Mouse (Mus musculus) frontal cortex, postnatal 25 days (tissue): Measurements from ENCODE around the gene Nkd2.

Experiments used
- DNase-seq, 2 experiments: peaks; one replicate each; pipeline ENCODE4 v3.0.0; 2022; ENCODE audit warnings: low spot score in 2 of 2

The Nkd2 gene

DNA sequence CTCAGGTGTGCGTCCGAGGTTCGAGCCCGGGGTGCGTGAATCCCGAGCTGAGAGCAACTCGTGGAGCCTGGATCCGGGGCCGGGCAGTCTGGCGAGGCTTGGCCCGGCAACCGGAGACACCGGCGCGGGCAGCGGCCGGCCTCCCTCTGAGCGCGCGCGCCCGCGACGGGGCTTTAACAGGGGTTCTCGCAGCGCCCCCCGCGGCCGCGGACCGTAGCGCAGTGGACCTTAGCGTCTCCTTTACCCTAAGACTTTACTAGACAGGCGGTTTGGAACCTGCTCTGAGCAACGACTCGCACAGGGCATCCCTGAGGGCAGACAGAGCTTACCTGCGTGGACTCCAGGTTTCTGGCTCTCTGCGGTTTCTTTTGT, at the start of gene Nkd2:
TSS of gene Nkd2 (minus strand) at position 167 of the 372 bp plus-strand sequence.
- peak; percentile 61 to 72 for DNase-seq

DNA sequence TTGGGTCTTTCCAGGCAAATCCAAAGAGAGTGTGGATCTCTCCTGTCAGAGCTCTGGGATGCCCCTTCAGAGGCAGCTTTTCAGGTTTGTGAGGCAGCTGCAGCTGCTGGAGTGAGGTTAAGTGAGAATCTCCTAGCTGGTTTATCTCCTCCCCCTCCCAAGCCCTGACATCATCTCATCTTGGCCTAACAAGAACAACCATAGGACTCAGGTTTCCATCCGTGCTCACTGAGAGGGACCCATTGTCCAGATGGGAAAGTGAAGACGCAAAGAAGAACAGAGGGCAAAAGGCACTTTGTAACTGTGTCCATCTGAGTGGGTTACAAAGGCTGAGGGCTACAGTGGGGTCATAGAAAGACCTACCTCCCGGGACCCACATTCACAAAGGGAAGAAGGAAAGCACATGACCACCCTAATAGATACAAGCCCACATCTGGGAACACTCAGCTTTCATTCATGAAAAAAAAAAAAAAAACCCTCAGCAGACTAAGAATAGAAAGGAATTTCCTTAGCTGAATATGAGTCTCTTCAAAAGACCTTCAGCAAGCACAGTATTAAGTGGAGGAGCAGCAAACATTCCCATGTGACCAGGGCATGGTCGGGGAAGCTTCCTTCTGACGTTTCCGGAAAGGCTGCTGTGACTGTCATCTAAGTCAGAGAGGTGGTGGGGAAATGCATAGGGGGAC, 45.2 kb upstream of the Nkd2 start:
- no peak for DNase-seq

DNA sequence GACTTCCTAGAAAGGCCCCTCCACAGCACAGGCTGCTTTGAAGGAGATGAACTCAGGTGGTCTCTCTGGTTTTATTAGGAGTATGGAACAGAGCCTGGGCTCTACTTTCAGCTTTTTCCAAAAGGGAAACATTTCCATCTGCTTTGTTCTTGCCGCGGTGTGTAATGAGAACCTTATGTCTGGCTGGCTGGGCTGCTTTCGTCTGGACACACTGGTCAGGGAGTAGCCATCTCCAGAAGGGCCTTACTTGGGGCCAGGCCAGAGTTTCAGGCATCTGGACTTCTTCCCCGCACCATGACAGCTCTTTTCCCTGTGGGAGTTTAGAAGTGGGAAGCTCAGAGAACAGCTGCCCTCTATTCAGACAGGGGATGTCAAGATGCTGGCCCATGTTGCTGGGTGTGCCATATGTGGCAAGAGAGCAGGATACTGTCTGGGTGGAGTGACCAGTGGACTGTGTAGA, 40.0 kb upstream of the Nkd2 start:
- no peak for DNase-seq

DNA sequence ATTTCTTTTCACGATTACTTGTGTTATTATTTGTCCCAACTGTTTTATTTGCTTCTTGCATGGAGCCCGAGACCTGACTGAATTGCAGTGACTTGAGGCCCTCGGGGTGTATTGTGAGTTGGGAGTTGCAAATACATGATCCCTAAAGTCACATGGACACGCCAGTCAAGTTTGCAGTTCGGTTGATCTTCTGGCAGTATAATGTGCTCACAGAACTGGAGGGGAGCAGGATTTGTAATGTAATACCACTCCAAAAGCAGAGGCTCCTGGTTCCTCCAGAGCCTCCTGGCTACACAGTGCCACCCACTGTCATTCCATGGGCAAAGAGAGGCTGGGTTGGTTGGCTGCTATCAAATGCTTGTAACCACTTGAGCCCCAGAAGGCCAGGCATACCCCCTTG, 39.2 kb upstream of the Nkd2 start:
- no peak for DNase-seq

DNA sequence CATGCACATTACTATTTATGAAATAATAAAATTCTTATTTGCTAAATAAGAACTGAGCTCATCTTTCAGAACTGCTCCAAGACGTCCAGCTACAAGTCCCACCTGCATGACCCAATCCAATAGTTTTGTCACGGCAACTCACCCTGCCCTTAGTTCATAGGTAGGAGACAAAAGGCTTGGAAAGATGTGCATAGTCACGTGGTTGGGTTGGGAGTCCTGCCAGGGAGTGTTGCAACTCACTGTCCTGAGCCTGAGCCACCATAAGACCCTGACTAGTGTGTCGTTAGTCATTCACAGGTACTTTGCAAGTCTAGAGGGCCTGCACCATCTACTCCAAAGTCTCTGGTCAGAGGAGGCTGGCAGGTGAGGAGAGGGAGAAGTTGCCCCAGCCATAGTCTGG, 38.6 kb upstream of the Nkd2 start:
- DNase-seq, result no peak

DNA sequence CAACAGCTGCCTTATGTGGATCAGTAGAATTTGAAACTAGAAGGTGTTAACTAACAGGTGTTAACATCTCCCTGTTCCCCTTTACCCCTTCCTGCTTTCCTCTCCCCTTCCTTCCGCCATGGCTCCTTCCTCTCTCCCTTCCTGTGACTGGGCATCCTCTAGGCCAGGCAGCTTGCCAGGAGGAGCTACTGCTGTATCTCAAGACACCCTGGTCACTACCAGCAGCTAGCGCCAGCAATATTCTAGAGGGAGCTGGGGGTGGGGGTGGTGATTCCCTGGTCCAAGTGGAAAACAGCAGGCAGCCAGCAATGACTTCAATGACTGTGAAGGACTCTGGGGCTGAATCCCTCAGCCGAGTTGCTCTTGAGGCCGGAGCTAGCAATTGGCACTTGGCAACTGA, 38.2 kb upstream of the Nkd2 start:
- DNase-seq, result no peak

DNA sequence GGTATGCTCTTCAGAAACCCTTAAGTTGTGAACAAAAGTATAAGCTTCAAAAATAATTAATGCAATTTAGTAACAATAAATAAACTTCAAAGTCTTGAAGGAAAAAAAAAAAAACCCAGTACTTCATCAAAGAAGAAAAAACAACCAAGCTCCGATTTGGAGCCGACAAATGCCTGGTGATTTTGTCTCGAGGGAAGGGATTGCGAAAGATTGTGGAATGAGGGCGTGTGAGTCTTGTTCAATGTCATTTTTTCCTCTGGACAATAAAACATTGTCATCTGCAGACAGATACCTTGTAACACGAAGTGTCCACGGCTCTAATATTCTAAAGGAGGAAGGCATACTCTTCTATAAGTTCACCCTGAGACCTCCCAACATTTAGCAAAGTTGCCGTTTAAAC, 33.9 kb upstream of the Nkd2 start:
- no peak for DNase-seq

DNA sequence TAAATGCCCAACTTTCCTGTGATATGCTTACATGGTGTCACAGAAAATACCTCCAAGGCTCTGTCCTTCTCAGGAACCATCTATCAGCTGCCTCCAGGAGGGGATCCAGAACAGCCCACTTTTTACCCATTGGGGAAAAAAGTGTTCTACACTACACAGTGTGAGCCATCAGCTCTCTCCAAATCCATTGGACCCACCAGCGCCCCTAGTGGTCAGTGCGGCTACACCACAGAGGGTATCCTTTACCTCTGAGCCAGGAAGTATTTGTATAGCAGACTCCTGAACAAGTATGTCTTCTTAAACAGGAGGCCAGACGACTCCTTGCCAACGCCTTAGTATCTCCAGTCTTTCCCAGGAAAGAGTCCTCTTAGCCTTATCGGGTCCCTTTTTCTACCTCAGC, 32.4 kb upstream of the Nkd2 start:
- DNase-seq, result peak in 1 of 2 experiments; percentile 9

DNA sequence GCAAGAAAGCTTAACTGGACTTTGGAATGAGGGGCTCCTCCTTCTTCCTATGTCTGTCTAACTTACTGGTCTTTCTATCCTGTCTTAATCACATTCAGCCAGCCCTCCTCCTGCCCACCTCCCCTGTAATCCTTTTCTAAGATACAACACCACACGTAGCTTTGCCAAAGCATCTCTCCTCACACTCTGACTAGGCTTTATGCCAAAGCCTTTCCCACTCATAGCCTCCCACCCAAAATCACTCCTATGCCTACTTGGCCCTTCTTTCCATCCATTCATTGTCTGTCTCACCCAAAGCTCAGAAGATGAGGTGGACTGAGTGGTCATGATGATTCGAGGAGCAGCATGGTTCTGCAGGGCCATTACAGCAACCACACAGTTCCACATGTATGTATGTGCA, 24.7 kb upstream of the Nkd2 start:
- DNase-seq, result peak in 1 of 2 experiments; percentile 8

DNA sequence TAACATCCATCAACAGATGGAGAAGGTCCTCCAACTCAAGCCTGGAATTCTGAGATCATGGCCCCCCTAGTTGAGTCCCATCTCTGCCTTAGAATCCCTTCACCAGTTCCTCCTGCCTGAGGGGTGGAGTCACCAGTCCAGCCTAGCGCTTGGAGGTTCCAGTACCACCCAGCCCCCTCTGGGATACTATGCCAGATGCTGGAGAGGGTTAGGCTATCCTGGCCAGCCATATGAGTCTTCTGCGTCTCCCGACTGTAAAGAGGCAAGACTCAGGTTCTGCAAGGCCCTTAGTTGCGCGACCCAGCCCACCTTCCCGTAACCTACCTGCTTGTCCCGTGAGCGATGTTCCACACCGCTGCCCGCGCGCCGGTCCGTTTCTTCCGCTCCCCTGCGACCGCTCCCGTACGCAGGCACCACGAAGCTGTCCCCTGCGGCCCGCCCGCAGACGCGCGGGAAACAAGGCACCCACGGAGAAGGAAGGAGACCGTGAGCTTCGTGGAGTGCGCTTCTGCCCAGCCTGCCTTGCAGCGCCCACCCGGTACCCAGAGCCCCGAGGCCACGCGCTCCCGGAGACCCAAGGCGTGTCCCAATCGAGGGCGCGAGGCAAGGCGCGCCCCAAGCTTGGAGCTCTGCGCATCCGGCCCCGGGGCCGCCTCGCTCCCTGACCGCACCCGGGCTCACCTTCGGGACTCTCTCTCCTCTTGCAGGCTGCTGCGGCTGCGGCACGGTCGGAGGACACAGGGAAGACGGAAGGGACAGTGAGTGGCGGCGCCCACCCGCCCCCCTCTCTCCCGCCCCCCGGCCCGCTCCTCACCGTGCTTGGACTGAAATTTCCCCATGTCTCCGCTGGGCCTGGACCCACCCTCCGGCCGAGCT, 604 bp downstream of the Nkd2 start:
- no peak for DNase-seq

DNA sequence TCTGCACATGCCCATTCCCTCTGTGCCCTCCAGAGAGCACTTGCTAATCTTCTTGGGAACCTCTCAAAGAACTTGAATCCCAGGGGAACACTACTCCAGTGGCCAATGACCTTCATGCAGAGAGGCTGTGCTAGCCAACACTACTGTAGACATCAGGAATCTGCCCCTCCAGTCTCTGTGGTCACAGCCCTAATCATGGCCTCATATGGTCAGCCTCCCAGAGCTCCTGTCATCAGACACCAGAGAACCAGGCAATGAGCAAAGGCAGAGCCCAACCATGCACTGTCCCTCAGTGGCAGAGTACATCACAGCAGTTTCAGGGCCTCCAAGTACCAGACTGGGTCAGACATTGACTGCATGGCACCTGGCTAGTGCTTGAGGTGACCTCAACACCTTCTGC, 4.7 kb downstream of the Nkd2 start:
- DNase-seq, result no peak

DNA sequence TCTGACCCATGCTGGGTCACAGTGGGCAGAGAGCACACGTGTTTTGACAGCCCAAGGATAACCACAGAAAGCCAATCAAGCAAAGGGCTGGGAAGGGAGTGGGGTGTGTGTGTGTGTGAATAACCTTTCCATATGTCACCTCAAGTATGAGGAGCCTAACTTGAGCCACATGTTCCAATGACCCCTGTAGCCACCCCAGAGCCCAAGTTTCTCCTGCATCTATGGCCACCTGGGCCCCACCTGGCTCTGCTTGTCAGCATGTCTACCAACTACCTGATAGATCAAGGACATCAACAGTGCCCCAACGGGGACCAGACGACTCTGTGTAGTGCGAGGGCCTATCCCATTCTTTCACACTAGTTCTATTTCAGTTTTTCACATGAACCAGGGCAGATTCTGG, 7.7 kb downstream of the Nkd2 start:
- DNase-seq, result no peak

DNA sequence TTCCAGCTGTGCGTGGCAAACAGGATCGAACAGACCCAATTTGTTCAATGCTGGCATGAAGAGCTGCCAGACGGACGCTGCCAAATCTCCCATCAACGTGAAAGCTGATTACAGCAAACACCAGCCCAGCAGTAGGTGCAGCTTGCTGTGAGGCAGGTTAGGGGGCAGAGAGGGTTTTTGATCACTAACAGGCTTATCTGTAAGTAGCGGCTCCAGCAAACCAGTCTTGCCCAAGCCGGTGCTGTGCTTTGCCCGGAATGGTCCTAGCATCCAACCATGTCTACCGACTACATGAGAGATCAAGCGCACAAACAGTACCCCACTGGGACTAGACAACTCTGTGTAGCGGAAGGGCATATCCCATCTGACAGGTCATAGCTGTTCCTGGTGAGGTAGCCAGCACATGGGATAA, 8.3 kb downstream of the Nkd2 start:
- no peak for DNase-seq

DNA sequence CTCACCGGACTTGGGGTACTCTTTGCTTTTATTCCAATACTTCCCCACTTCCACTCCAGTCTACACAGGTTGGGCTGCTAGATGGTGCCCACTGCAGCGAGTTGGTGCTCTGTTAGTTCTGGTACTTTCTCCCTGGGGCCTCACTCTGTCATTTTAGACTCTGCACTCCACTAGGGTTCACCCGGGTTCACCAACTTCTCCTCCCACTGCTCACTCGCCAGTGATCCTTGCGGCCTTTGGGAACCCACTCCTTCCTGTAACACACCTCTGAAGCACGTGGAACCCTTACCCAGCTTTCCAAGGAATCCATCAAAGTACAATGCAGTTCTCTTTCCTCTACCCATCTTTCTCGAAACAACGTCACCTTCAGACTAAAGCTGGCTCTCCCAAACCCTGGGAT, 9.7 kb downstream of the Nkd2 start:
- DNase-seq, result no peak

DNA sequence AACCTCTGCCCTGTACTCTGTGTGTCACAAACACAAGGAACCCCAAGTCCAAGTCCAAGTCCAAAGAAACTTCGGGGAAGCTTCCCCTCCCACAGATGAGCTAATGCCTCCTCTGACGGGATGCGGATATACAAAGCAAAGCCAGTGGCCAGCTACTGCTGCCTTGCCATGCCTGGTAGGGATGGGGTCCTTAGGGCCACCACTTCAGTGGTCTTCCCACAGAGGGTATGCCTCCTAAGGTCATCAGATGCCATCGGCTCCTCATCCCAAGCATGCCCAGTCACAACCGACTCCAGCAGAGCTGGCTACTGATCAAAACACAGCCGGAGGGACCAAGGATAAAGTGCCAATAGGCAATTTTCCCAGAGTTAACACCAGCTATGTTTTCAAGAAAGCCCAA, 10.9 kb downstream of the Nkd2 start:
- DNase-seq, result no peak

DNA sequence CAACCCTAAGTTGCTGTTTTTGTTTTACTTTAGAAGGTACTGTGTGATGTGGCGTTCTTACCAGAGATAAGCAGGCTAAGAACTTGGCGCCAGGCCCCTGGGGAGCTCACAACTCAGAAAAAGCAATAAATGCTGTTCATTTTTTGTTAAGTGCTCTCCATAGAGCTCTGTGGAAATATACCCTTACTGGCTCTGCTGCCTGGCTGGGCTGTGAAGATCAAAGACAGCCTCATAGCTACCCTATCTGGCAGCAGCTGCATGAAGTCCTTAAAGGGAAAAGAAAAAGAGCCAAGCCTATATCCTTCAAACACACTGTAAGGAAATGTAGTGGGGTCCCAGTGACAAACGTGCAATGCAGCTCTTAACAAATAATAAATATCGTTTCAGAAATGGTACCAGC, 11.6 kb downstream of the Nkd2 start:
- DNase-seq, result no peak

DNA sequence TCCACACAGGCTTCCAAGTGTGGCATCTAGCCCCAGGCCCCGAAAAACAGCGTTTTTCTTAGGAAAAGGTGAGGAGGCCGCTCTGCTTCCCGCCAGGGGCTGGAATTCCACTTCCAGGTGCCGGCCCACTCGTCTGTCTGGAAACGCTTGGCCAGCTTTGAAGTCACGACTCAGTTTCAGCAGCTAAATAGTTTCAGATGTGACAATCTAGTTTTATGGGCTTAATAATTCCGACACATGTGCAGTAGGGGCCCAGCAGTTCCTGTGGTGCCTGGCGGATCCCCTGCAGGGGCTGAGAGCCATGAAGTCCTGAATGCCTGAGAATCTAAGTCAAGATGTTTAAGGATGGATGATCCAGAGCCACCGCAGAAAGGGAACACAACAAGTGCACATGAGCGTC, 13.6 kb downstream of the Nkd2 start:
- no peak for DNase-seq

DNA sequence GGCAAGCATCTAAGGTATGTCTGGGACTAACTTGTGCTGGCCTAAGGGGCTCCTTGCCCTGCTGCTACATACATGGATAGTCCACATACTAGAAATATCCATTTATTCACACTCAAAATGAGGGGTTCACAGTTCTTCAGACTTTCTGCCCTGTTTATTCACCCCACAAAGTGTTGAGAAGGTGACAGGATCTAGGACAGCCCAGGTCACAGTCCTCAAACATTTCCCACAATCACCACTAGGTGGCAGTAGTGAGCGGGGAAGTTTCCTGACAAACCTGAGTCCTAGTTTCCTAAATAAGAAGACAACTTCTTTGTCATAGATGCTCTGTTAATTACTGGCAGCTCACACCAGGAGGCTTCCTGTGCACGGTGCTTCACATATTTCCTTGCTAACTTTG, 15.9 kb downstream of the Nkd2 start:
- peak; percentile 34 to 45 for DNase-seq

DNA sequence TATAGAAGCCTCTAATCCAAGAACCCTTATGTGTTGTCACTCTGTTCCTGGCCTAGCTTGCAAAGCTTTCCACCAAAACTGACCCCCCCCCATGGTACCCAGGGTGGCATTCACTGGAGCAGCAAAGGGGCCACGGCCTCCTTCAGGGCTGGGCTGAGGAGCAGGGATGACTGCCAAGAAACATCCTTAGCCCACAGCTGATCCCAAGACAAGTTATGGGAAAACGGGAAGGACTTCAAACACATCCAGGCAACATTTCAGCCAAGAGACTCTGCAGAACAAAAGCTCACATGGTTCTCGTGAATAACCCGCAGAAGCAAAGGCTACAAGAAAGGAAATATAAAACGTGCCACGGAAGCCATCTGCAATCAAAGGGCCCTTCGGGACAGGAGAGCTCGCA, 20.2 kb downstream of the Nkd2 start:
- no peak for DNase-seq

DNA sequence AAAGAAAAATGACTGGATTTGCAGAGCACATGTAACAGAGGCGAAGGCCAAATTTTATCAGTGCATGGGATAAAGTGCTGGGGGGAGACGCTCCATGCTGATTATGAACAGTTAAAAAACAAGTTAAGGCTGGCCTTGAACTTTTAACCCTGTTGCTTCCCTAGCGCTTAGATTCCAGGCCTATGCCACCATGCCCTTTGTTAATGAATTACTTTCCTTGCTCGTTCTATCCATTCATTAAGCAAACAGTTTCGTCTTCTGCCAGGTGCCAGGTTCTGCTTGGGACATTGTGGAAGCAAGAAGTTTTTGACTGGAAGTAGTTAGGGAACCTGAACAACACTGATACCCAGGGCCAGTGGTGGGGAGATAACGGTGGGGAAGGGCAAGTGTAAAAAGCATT, 23.7 kb downstream of the Nkd2 start:
- no peak for DNase-seq

DNA sequence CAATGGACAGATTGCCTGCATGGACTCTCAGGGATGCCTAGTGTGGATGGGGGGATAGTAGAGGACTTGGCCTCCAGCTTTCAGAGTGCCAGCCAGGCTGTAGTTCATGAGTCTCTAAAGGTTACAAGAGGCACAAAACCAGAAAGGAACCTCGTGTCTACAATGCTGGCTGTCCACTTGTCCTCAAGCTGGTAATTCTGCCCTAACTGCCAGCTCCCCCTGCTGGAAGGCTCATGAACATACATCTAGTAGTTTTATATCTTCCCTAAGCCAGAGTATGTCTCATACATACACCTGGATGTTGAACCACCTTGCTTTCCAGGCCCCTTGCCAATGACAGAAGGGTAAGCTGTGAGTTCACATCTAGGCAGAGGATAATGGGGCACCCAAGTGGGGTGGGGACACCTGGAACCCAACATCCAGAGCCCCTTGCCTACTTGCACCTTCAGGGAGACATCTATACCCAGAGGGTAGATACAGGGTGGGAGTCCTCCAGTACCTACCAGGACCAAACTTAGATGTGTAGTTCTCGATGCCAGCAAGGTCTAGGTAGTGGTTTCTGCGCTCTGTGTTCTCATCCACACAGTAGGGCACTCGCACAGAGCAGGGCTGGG, 25.1 kb downstream of the Nkd2 start:
- DNase-seq, result peak; percentile 22 to 45

DNA sequence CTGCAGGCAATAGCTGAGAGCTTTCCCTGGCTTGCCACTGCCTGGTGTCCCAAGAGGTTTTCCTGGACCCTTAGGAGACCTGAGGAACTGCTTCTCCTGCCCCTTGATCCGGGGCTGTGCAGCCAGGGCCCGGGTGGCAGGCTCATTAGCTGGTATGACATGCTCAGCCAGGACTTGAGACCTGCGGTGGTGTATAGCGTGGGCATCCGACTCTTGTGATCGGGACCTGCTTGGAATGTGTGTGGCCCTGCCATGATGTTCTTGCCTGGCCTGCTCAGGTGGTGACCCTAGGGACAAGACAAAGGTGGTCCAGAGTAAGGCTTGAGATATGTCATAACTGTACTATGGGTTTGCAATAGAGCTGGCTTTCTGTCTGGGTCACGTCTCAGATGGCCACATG, 26.2 kb downstream of the Nkd2 start:
- no peak for DNase-seq

DNA sequence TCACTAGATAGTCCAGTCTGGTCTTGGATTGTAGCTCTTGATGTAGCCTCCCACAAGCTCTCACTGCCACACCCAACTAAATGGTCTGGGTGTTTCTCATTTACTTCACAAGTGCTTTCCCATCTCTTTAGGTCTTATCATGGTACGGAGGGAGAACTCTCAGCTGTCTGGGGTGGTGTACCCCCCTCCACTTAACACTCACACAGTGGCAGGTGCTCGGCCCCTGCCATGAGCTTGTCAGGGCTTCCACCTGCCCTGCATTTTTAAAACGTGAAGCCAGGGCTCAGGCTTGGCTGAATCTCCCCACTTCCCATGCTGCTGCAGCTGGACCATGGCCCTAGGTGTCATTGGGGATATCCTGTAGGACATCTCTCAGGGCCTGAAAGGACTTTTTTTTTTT, 28.5 kb downstream of the Nkd2 start:
- no peak for DNase-seq
